Comparison of ENCODE assay signal across 38 mouse cellular contexts in genomic region chr19:61261241-61261640, GRCm38 (mm10). TPM values are rescaled to one million over a fixed set of nuclear protein-coding genes. Genes with fewer than 3 reads are reported as not detected.
"Had no signal": no experiment of that assay in that cellular context is flagged by ENCODE, and none has a peak within 500 bp of the region (broad histone marks: within the 10 kb centered on the region; RNA-seq: fewer than 3 reads in every experiment).

No protein-coding gene starts in this region.

- H3K4me3 ChIP-seq: embryonic facial prominence, embryonic 10.5 days; embryonic facial prominence, embryonic 12.5 days; embryonic facial prominence, embryonic 13.5 days; embryonic facial prominence, embryonic 15.5 days; erythroblast, embryonic 14.5 days; forebrain, embryonic 10.5 days; forebrain, embryonic 12.5 days; forebrain, embryonic 15.5 days; gastrocnemius, adult 2 months; heart, adult 2 months had no signal

- H3K27me3 ChIP-seq: embryonic facial prominence, embryonic 12.5 days; embryonic facial prominence, embryonic 13.5 days; embryonic facial prominence, embryonic 15.5 days; forebrain, embryonic 15.5 days had no signal

- H3K9me3 ChIP-seq: embryonic facial prominence, embryonic 10.5 days; embryonic facial prominence, embryonic 12.5 days; embryonic facial prominence, embryonic 13.5 days; embryonic facial prominence, embryonic 15.5 days; forebrain, embryonic 10.5 days; forebrain, embryonic 12.5 days; forebrain, embryonic 15.5 days had no signal

- DNase-seq: cerebellum, adult 2 months; cerebellum, adult 8-10 months; cerebellum, adult 9-10 months; cerebellum, adult 9-11 months; cerebellum, postnatal 10 days; cerebellum, postnatal 14 days; cerebellum, postnatal 25 days; cerebellum, postnatal 36 days; embryo, embryonic 11 days; forebrain, postnatal 0 days; gastrocnemius, adult 2 months; gastrocnemius, postnatal 10 days; gastrocnemius, postnatal 14 days; gastrocnemius, postnatal 25 days; gastrocnemius, postnatal 36 days; heart, adult 18-20 months; heart, adult 2 months had no signal

- H3K27ac ChIP-seq: embryonic facial prominence, embryonic 10.5 days; embryonic facial prominence, embryonic 12.5 days; embryonic facial prominence, embryonic 13.5 days; embryonic facial prominence, embryonic 15.5 days; forebrain, embryonic 10.5 days; forebrain, embryonic 12.5 days; forebrain, embryonic 15.5 days; gastrocnemius, adult 2 months; heart, adult 2 months had no signal

- H3K36me3 ChIP-seq: embryonic facial prominence, embryonic 10.5 days; embryonic facial prominence, embryonic 12.5 days; embryonic facial prominence, embryonic 13.5 days; embryonic facial prominence, embryonic 15.5 days; forebrain, embryonic 10.5 days; forebrain, embryonic 12.5 days; forebrain, embryonic 15.5 days had no signal

- H3K9ac ChIP-seq: embryonic facial prominence, embryonic 12.5 days; embryonic facial prominence, embryonic 13.5 days; embryonic facial prominence, embryonic 15.5 days; forebrain, embryonic 12.5 days; forebrain, embryonic 15.5 days; forebrain, postnatal 0 days had no signal

- H3K4me2 ChIP-seq: embryonic facial prominence, embryonic 12.5 days; embryonic facial prominence, embryonic 13.5 days; embryonic facial prominence, embryonic 15.5 days; forebrain, embryonic 12.5 days; forebrain, embryonic 15.5 days had no signal

- H3K4me1 ChIP-seq: embryonic facial prominence, embryonic 10.5 days; embryonic facial prominence, embryonic 12.5 days; embryonic facial prominence, embryonic 13.5 days; embryonic facial prominence, embryonic 15.5 days; forebrain, embryonic 10.5 days; forebrain, embryonic 12.5 days; forebrain, embryonic 15.5 days had no signal

- ATAC-seq: forebrain, embryonic 14.5 days; forebrain, embryonic 15.5 days; forebrain, embryonic 16.5 days; forebrain, postnatal 0 days had no signal

RNA-seq across cellular contexts. Expression of gene Gm21060, which starts 35.6 kb away (rescaled TPM):
- total RNA-seq: common myeloid progenitor, adult 5-6 weeks; forebrain, postnatal 0 days; gastrocnemius, adult 18-20 months; gastrocnemius, adult 2 months; gastrocnemius, adult 8-10 months; gastrocnemius, postnatal 10 days; gastrocnemius, postnatal 14 days; gastrocnemius, postnatal 25 days; gastrocnemius, postnatal 36 days; gastrocnemius, postnatal 4 days; granulocyte monocyte progenitor cell, adult 5-6 weeks; heart, adult 18-20 months; heart, adult 2 months had no signal
- polyA plus RNA-seq: cerebellum, adult 2 months; cortical plate, adult 2 months; embryonic facial prominence, embryonic 10.5 days; embryonic facial prominence, embryonic 11.5 days; embryonic facial prominence, embryonic 12.5 days; embryonic facial prominence, embryonic 13.5 days; embryonic facial prominence, embryonic 14.5 days; embryonic facial prominence, embryonic 15.5 days; erythroblast, embryonic 14.5 days; forebrain, embryonic 10.5 days; forebrain, embryonic 11.5 days; forebrain, embryonic 12.5 days; forebrain, embryonic 14.5 days; forebrain, embryonic 15.5 days; forebrain, embryonic 16.5 days; forebrain, postnatal 0 days; frontal cortex, adult 2 months; gonadal fat pad, adult 2 months; heart, adult 2 months had no signal
